Mouse (Mus musculus): Measurements from ENCODE around the gene Dtnb. TPM values are rescaled to one million over a fixed set of nuclear protein-coding genes. Genes with fewer than 3 reads are reported as not detected.
"Not testable (repeated sequence)": the region's sequence is repeated elsewhere in the genome, so short reads cannot be mapped to it uniquely, and the experiment has no call there.

Gene Dtnb
- total RNA-seq (2021), result 100 to 1,000 TPM; 120 TPM

DNA sequence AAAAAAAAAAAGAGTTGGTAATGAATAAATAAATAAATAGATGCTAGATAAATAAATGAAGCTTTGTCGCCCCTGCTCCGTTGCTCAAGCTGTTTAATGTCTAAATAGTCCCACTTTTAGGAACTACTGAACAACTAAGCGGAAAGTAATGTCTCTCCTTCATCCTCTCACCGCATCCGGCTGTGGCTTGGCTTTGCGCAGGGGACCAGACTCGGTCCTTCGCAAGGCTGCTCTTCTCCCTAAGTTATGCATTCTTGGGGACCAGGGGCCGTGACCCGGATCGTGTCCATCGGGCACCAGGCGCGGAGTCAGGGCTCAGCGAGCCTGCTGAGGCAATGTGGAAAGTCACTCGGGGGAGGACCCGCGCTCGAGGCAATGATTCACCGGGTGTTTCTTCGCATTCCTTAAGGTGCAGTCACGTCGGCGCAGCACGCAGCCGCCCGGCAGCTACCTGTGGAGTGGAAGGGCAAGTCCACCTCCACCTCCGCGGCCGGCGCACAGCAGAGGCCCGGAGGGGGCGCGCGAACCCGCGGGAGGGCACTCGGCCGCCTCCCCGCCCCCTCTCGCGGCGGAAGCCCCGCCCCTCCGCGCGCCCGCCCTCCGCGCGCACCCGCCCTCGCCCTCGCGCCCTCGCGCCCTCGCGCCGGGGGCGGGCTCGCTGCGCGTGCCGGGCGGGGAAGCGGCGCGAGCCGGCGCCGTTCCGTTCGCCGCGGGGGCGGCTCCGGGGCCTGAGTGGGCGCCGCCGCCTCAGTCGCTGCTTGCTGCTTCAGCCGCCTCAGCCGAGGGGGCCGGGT, at the start of gene Dtnb:
Dtnb (plus strand) TSS at position 595 of the 794 bp plus-strand sequence.
- peak; percentile 79 to 81 for DNase-seq (ENCODE audit: low spot score in 2 of 2)
- intact Hi-C loops (cut with DNase I), result loop anchor here (2.0 to 5.0 kb wide), 2 partner anchors 55 to 145 kb away; partner anchors contain the start of gene Asxl2

DNA sequence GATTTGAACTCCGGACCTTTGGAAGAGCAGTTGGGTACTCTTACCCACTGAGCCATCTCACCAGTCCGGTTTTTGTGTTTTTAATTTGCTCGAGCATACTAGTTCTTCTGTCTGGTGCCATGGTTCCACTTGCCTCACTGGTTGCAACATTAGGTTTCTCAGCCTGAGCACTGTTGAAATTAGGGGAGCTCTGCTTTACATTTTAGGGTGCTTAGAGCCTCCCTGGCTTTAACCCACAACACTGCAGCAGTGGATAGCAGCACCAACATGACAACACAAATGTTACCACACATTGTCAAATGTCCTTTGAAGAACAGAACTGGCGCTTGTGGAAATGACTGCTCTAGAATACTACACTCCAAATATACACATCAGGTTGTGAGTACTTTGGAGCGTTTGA, 46.6 kb upstream of the Dtnb start:
- intact Hi-C loops (cut with DNase I), result no loop called here
- DNase-seq (ENCODE audit: low spot score in 2 of 2), result no peak

DNA sequence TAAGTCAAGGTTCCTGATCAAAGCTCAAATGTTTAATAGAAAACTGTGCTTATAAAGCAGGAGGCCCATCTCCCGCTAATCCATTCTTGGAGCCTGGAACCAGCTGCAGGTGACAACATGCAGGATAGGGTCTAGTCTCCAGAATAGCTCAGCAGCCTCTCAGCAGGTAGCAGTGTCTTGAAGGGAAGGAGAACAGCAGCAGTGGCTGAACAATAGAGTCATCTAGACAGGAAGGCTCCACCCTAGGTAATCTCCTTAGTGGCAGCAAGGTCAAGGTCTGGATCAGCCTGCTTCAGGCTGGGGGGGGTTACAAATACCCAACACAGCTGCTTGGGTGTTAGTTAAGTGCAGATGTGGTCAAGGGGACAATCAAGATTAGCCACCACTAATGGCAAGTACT, 36.7 kb upstream of the Dtnb start:
- intact Hi-C loops (cut with DNase I); DNase-seq (ENCODE audit: low spot score in 2 of 2): not testable (repeated sequence)

- no peak for DNase-seq (ENCODE audit: low spot score in 2 of 2)
- intact Hi-C loops (cut with DNase I), result no loop called here
Measured at GRCm38 (mm10) chr12:3537616-3538015, 34.6 kb upstream of the Dtnb start.

GRCm38 (mm10) chr12:3538036-3538435, 34.1 kb upstream of the Dtnb start:
- intact Hi-C loops (cut with DNase I), result no loop called here
- no peak for DNase-seq (ENCODE audit: low spot score in 2 of 2)

DNA sequence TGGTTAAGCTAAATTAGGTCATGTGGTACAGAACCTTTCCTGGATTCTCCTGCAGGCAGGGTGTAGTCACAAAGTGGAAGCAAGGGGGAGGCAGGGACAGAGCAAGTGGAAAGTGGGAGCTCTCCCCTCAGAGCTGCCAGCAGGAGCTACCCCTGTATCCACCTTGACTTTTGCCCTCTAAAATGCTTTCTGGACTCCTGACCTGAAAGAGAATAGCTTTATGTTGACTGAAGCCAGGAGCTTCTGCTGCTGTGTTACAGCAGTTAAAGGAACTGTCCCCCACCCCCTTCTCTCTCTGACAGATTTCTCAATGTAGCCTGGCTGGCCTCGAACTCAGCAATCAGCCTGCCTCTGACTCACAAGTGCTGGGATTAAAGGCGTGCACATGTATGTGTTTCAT, 32.6 kb upstream of the Dtnb start:
- no peak for DNase-seq (ENCODE audit: low spot score in 2 of 2)
- intact Hi-C loops (cut with DNase I), result no loop called here

GRCm38 (mm10) chr12:3540871-3541270, 31.3 kb upstream of the Dtnb start:
- DNase-seq (ENCODE audit: low spot score in 2 of 2), result no peak
- intact Hi-C loops (cut with DNase I), result no loop called here

- DNase-seq (ENCODE audit: low spot score in 2 of 2), result no peak
- intact Hi-C loops (cut with DNase I), result no loop called here
Measured at GRCm38 (mm10) chr12:3545451-3545850, 26.7 kb upstream of the Dtnb start.

- DNase-seq (ENCODE audit: low spot score in 2 of 2), result no peak
- intact Hi-C loops (cut with DNase I), result no loop called here
Measured at GRCm38 (mm10) chr12:3546121-3546658, 26.0 kb upstream of the Dtnb start.

DNA sequence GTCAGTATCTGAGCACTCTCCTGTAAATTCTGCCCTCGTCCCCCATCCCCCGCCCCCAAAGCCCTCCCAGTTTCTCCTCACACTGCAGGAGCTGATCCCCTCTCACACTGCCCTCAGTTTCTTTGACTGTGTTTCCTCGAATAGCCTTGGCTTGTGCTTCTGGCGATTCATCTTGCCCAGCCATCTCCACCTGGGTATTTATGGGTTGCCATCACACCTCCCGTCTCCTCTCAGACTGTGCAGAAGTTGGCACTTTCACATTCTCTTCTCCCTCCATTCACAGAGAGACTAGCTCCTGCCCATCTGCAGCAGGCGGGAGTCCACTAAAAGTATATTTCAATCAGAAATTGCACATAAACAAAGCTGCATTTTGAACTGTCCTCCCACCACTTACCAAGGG, 25.4 kb upstream of the Dtnb start:
- DNase-seq (ENCODE audit: low spot score in 2 of 2), result peak in 1 of 2 experiments; percentile 23
- intact Hi-C loops (cut with DNase I), result no loop called here

DNA sequence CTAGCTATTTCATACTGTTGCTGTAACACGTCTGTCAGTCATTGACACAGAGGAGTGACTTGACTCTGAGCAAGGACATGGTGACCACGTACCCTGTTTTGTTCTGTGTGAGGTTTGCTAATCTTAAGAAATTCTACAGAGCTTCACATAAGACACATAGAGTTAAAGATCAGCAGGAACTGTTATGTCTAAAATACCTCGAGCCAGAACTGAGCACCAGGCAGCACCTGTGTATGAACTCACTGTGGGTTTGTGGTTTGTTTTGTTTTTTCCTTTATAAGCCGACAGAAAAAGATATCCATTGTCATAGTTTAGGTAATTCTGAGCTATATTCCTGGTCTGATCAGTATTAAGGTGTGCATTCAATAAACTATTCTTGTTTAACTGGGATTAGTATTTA, 24.7 kb upstream of the Dtnb start:
- no peak for DNase-seq (ENCODE audit: low spot score in 2 of 2)
- intact Hi-C loops (cut with DNase I), result no loop called here

- DNase-seq (ENCODE audit: low spot score in 2 of 2), result no peak
- intact Hi-C loops (cut with DNase I), result no loop called here
Measured at GRCm38 (mm10) chr12:3547911-3548310, 24.3 kb upstream of the Dtnb start.

GRCm38 (mm10) chr12:3548582-3549211, 23.5 kb upstream of the Dtnb start:
- intact Hi-C loops (cut with DNase I), result no loop called here
- peak; percentile 57 to 62 for DNase-seq (ENCODE audit: low spot score in 2 of 2)

DNA sequence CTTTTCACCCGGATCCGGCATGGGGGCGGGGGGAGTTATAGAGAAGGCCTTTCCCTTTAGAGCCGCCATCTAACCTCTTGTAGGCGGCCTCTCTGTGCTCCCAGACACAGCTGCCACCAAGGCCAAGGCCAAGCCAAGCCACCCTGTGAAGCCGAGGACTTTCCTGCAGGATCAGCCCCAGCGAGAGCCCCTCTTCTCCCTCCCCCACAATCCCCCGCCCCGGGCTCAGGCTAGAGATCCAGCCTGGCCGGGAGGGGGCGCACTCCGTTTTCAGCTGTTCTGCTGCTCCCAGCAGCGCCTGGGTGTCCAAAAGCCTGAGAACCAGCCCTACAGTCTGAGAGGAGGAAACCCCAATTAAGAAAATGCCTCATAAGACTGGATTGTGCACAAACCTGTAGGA, 21.9 kb upstream of the Dtnb start:
- intact Hi-C loops (cut with DNase I), result no loop called here
- no peak for DNase-seq (ENCODE audit: low spot score in 2 of 2)

- intact Hi-C loops (cut with DNase I), result no loop called here
- no peak for DNase-seq (ENCODE audit: low spot score in 2 of 2)
Measured at GRCm38 (mm10) chr12:3557414-3558319, 14.5 kb upstream of the Dtnb start.

- intact Hi-C loops (cut with DNase I), result no loop called here
- peak; percentile 53 to 54 for DNase-seq (ENCODE audit: low spot score in 2 of 2)
Measured at GRCm38 (mm10) chr12:3560596-3560995, 11.6 kb upstream of the Dtnb start.

DNA sequence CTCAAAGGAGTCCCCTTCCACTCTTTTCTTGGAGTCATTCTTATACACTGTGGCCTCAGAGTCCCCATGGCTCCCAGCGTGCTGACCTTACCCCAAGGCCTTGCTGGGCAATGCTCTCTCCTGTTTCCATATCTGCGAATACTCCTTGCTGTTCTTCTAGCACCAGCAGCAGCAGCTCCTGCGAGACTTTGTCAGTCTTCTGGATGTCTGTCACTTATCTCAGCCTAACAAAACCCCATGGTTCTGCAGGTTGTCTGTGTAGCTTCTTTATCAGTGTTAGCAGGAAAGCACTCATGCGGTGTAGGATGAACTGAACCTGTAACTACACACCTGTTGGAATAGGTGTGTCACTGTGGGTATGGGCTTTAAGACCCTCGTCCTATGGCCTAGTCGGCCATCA, 11.1 kb upstream of the Dtnb start:
- intact Hi-C loops (cut with DNase I), result no loop called here
- no peak for DNase-seq (ENCODE audit: low spot score in 2 of 2)

DNA sequence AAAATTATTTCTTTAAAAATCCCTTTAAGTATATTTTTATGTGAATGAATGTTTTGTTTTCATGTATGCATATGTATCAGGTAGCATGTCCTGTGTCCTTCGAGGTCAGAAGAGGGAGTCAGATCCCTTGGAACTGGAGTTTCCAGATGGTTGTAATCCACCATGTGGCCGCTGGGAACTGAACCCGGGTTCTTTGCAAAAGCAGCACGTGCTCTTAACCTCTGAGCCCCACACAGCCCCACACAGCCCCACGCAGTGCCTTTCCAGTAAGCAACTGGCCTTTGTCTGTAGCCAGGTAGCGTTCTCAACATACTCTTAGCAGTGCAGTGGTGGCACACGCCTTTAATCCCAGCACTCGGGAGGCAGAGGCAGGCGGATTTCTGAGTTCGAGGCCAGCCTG, 9.4 kb upstream of the Dtnb start:
- no peak for DNase-seq (ENCODE audit: low spot score in 2 of 2)
- intact Hi-C loops (cut with DNase I), result no loop called here

GRCm38 (mm10) chr12:3563659-3564058, 8.5 kb upstream of the Dtnb start:
- DNase-seq (ENCODE audit: low spot score in 2 of 2), result no peak
- intact Hi-C loops (cut with DNase I), result no loop called here

DNA sequence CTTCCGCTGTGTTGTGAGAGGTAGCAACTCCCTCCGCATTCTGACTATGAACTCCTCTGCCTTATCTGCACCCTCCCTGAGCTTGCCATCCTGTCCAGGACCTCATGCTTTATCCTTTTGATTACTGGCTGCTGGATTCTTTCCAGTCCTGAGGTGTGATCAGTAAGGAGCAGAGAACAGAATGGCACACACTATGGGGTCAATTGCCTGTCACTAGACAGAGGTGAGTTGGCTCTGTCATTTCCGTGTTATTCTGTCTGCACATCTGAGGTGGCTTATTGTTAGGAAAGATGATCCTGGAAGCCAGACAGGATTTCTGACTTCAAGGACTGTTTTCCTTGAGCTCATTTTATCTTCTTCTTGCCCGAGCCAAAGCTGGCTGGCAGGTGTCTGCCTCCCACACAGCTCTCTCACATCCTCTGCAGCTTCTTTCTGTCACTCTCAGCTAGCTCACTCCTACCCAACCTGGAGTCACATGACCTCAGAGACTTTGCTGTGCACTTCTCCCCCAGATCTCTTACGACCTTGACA, 3.7 kb upstream of the Dtnb start:
- intact Hi-C loops (cut with DNase I), result no loop called here
- DNase-seq (ENCODE audit: low spot score in 2 of 2), result peak; percentile 60 to 77
